Mouse (Mus musculus): ENCODE data around the gene Wdr12.

DNA sequence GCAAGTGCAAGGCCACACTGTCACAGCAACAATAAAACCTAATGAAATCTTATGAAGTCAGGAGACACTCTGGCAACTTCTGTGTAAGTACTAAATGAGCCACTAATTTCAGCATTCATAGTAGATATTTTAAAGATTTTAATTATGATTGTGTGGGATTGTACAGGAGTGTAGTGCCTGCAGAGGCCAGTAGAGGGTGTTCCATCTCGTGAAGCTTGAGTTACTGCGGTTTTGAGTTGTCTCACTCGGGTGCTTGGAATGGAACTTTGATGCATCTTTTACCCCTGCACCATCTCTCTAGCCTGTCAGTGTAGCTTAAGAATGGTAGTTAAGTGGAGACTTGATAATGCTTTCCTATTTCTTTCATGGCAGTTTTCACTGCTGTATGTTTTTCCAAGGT is 43.8 kb downstream of the Wdr12 start:
- no peak for TF ChIP-seq EP300 (IDR thresholded peaks at IDR 0.05; ENCODE audit: insufficient read depth, low read depth, low read length)
- TF ChIP-seq POLR2A (IDR thresholded peaks at IDR 0.05; ENCODE audit: insufficient read depth, low read depth, low read length), result no peak
- peak; percentile 46 for TF ChIP-seq CTCF (IDR thresholded peaks at IDR 0.05)

Measured in heart, adult 2 months (tissue).